In the genomic region with DNA sequence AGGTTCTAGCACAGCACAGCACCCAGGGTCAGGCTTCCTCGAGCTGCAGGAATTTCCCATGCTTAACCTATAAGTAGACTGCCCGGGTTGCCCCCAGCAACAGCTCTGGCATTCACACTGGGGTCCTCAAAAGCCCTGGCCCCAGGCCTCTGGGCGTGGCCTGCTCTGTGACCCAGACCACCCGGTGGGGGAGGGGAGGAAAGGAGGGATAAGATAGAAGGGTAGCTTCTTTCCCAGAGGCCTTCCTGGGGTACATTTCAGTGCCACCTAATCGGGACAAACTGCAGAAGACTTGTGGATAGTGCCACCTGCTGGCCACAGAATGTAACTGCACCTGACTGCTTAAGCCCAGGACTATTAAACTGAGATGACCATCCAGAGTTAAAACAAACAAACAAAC, we compare ENCODE assay signal across 8 mouse cellular contexts. TPM values are rescaled to one million over a fixed set of nuclear protein-coding genes. Genes with fewer than 3 reads are reported as not detected.
DNase-seq lines count a peak whose midpoint lies in the region; ATAC-seq and TF ChIP-seq lines count a peak whose summit lies in the region.

No protein-coding gene starts in this region.

- DNase-seq in ovary, postnatal 36 days (ENCODE audit: low spot score), result peak; percentile 56
- no peak for DNase-seq in ovary, adult 18-20 months (ENCODE audit: low spot score)
- DNase-seq in cerebellum, adult 18-20 months, result peak; percentile 60 to 78
- peak; percentile 82 for DNase-seq in forebrain, postnatal 0 days
- DNase-seq in induced T-regulatory cell, adult 2 months (ENCODE audit: low read depth), result peak; percentile 82
- DNase-seq in splenic B cell, adult 2 months (ENCODE audit: low read depth, low spot score), result peak; percentile 74

- no peak overlapping the region for H3K9ac ChIP-seq in forebrain, postnatal 0 days
- peak overlapping the region; percentile 39; the same call in 1 of the 2 replicates for H3K9ac ChIP-seq in limb, embryonic 13.5 days
- H3K9ac ChIP-seq in midbrain, embryonic 15.5 days, result no peak overlapping the region

- H3K4me3 ChIP-seq in forebrain, postnatal 0 days (ENCODE audit: low read depth, low read length), result no peak overlapping the region
- H3K4me3 ChIP-seq in limb, embryonic 13.5 days, result no peak overlapping the region
- H3K4me3 ChIP-seq in midbrain, embryonic 15.5 days, result no peak overlapping the region

- H3K4me2 ChIP-seq in forebrain, postnatal 0 days (ENCODE audit: low read depth), result no peak overlapping the region
- 0 out of 2 replicates have a peak overlapping the region, but pooled peaks have one; percentile 27 for H3K4me2 ChIP-seq in limb, embryonic 13.5 days (replicated peaks)
- no peak overlapping the region for H3K4me2 ChIP-seq in midbrain, embryonic 15.5 days

- H3K9me3 ChIP-seq in forebrain, postnatal 0 days (ENCODE audit: low read length), result no peaks in the 10 kb centered on the region
- no peaks in the 10 kb centered on the region for H3K9me3 ChIP-seq in limb, embryonic 13.5 days
- H3K9me3 ChIP-seq in midbrain, embryonic 15.5 days, result no peaks in the 10 kb centered on the region

- H3K27me3 ChIP-seq in forebrain, postnatal 0 days (ENCODE audit: insufficient read depth, low read length), result peaks cover 31% of the 10 kb centered on the region
- peaks cover 70% of the 10 kb centered on the region for H3K27me3 ChIP-seq in limb, embryonic 13.5 days
- peaks cover 53% of the 10 kb centered on the region for H3K27me3 ChIP-seq in midbrain, embryonic 15.5 days (replicated peaks)
- peaks cover 2% of the 10 kb centered on the region for H3K27me3 ChIP-seq in splenic B cell, adult 2 months (ENCODE audit: control insufficient read depth, insufficient read depth, low read length, poor library complexity, severe bottlenecking)

- WGBS in forebrain, postnatal 0 days, result 3% methylated on average over 5 of the region's 5 CpGs
- 3% methylated on average over 5 of the region's 5 CpGs for WGBS in limb, embryonic 13.5 days
- WGBS in midbrain, embryonic 15.5 days, result 2% methylated on average over 5 of the region's 5 CpGs

- TF ChIP-seq CTCF in forebrain, postnatal 0 days (IDR thresholded peaks at IDR 0.05; ENCODE audit: low read depth), result peak; percentile 93

- peak; percentile 16 for ATAC-seq in forebrain, postnatal 0 days
- peak; percentile 6; the same call in 1 of the 2 replicates for ATAC-seq in limb, embryonic 13.5 days (ENCODE audit: low FRiP score, low read depth)
- peak; percentile 27 for ATAC-seq in midbrain, embryonic 15.5 days (replicated peaks)

- no peaks in the 10 kb centered on the region for H3K4me1 ChIP-seq in forebrain, postnatal 0 days (ENCODE audit: insufficient read depth)
- peaks cover 19% of the 10 kb centered on the region for H3K4me1 ChIP-seq in limb, embryonic 13.5 days
- H3K4me1 ChIP-seq in midbrain, embryonic 15.5 days, result peaks cover 10% of the 10 kb centered on the region

- H3K36me3 ChIP-seq in forebrain, postnatal 0 days (ENCODE audit: insufficient read depth), result no peaks in the 10 kb centered on the region
- no peaks in the 10 kb centered on the region for H3K36me3 ChIP-seq in limb, embryonic 13.5 days
- H3K36me3 ChIP-seq in midbrain, embryonic 15.5 days (replicated peaks), result no peaks in the 10 kb centered on the region
- H3K36me3 ChIP-seq in splenic B cell, adult 2 months (ENCODE audit: control insufficient read depth, insufficient read depth, low read length, poor library complexity, severe bottlenecking), result no peaks in the 10 kb centered on the region

- no peak overlapping the region for H3K27ac ChIP-seq in forebrain, postnatal 0 days (ENCODE audit: low read depth, low read length)
- no peak overlapping the region for H3K27ac ChIP-seq in limb, embryonic 13.5 days
- no peak overlapping the region for H3K27ac ChIP-seq in midbrain, embryonic 15.5 days

RNA-seq across cellular contexts. Expression of a gene that starts 4.7 kb away (rescaled TPM):
- total RNA-seq in forebrain, postnatal 0 days (2014; rRNA removed), result 0.14 and 0.54 TPM in 2 replicates
- 0.10 and 0.18 TPM in 2 replicates for polyA plus RNA-seq in forebrain, postnatal 0 days (2015; fragmentation: Nextera tagmentation; extraction: Ambion mirVana)
- 0.20 TPM in 1 of 2 replicates, not detected in the other for polyA plus RNA-seq in limb, embryonic 13.5 days (2015; fragmentation: Nextera tagmentation; extraction: Ambion mirVana)
- 0.19 and 0.23 TPM in 2 replicates for polyA plus RNA-seq in midbrain, embryonic 15.5 days (2015; fragmentation: Nextera tagmentation; extraction: Ambion mirVana)

RNA-seq across cellular contexts. Expression of a gene that starts 6.8 kb away (rescaled TPM):
- total RNA-seq in forebrain, postnatal 0 days (2014; rRNA removed), result 5.5 and 7.0 TPM in 2 replicates
- polyA plus RNA-seq in forebrain, postnatal 0 days (2015; fragmentation: Nextera tagmentation; extraction: Ambion mirVana), result 4.2 and 5.8 TPM in 2 replicates
- polyA plus RNA-seq in limb, embryonic 13.5 days (2015; fragmentation: Nextera tagmentation; extraction: Ambion mirVana), result 19.4 and 21.4 TPM in 2 replicates
- 8.9 and 10.8 TPM in 2 replicates for polyA plus RNA-seq in midbrain, embryonic 15.5 days (2015; fragmentation: Nextera tagmentation; extraction: Ambion mirVana)
